Mouse (Mus musculus) heart, embryonic 16.5 days (tissue): ENCODE data around the gene Gpr68. TPM values are rescaled to one million over a fixed set of nuclear protein-coding genes. Genes with fewer than 3 reads are reported as not detected.

ENCODE experiments used
- ATAC-seq: fragments of 200-750 bp; cut with Nextera tagmentation; replicated peaks from 2 replicates; pipeline ENCODE4 v1.8.0; 2017; ENCODE audit warnings: moderate number of reproducible peaks; ENCODE audit not compliant: insufficient read depth, low FRiP score; ENCODE audit errors: extremely low read depth
- H3K27ac ChIP-seq: fragments of 300-500 bp; sonication (generic); 2 replicates; pipeline ENCODE4 v1.5.1; 2014; ENCODE audit warnings: mild to moderate bottlenecking, low read length, control low read depth, moderate library complexity
- H3K27me3 ChIP-seq: fragments of 300-500 bp; sonication (generic); 2 replicates; pipeline ENCODE4 v1.6.1; 2014; ENCODE audit warnings: low read length, mixed read lengths; ENCODE audit not compliant: control insufficient read depth, insufficient read depth
- H3K36me3 ChIP-seq: fragments of 300-500 bp; sonication (generic); 2 replicates; pipeline ENCODE4 v1.6.1; 2014; ENCODE audit not compliant: control insufficient read depth, insufficient read depth
- H3K4me1 ChIP-seq: fragments of 300-500 bp; sonication (generic); 2 replicates; pipeline ENCODE4 v1.6.1; 2014; ENCODE audit warnings: low read length, mixed read lengths; ENCODE audit not compliant: control insufficient read depth, insufficient read depth
- H3K4me2 ChIP-seq: fragments of 300-500 bp; sonication (generic); 2 replicates; pipeline ENCODE4 v1.6.1; 2014; ENCODE audit warnings: low read depth, mild to moderate bottlenecking, control low read depth, low read length
- H3K4me3 ChIP-seq: fragments of 300-500 bp; sonication (generic); 2 replicates; pipeline ENCODE4 v1.5.1; 2014; ENCODE audit warnings: mild to moderate bottlenecking, control low read depth, low read length
- H3K9ac ChIP-seq: fragments of 300-500 bp; sonication (generic); 2 replicates; pipeline ENCODE4 v1.6.1; 2014; ENCODE audit warnings: low read length, control low read depth
- H3K9me3 ChIP-seq: fragments of 300-500 bp; sonication (generic); replicated peaks from 2 replicates; pipeline ENCODE4 v1.6.1; 2016; ENCODE audit warnings: low read length; ENCODE audit not compliant: control insufficient read depth
- WGBS: fragments of 180-500 bp; shearing (Covaris S2); extraction: QIAGEN DNeasy Blood & Tissue Kit; methylation state at CpG from one replicate; pipeline ENCODE4 v1.1.7; 2014; 5-methylcytosine and 5-hydroxymethylcytosine counted together
- polyA plus RNA-seq: library from polyadenylated mRNA; unstranded; fragments of >200 nt; fragmentation: Nextera tagmentation; extraction: Ambion mirVana; gene quantifications from 2 replicates; pipeline ENCODE4 v1.2.1, GENCODE M21; 2015

The Gpr68 gene
- polyA plus RNA-seq, 1 experiment from 2014 or later = 8.7 TPM

DNA sequence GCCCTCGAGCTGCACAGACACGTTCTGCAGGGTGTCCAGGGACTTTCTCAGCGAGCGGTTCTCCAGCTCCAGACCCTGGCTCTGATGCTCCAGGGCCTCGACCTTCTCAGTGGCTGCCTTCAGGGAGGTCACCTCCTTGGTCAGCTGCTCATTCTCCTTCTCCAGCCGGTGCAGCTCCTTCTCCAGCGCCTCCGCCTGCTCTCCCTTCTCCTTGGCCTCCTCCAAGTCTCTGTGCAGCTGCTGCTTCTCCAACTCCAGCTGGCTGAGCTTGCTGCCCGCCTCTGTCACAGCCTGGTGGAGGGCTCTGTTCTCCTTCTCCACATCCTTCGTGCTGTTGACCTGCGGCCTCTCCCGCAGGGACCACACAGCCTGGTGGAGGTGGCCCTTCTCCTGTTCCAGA is 37.5 kb upstream of the Gpr68 start:
- Histone ChIP-seq H3K4me3 (no peak overlapping the region), H3K4me2 (no peak overlapping the region), H3K27ac (no peak overlapping the region), H3K9me3 (no peaks in the 10 kb centered on the region), H3K36me3 (peaks cover 7% of the 10 kb centered on the region; the same call in 1 of the 2 replicates), H3K9ac (no peak overlapping the region), H3K4me1 (no peaks in the 10 kb centered on the region), H3K27me3 (peaks cover 5% of the 10 kb centered on the region)
- 81% methylated on average over 12 of the region's 12 CpGs for WGBS
- no peak for ATAC-seq

DNA sequence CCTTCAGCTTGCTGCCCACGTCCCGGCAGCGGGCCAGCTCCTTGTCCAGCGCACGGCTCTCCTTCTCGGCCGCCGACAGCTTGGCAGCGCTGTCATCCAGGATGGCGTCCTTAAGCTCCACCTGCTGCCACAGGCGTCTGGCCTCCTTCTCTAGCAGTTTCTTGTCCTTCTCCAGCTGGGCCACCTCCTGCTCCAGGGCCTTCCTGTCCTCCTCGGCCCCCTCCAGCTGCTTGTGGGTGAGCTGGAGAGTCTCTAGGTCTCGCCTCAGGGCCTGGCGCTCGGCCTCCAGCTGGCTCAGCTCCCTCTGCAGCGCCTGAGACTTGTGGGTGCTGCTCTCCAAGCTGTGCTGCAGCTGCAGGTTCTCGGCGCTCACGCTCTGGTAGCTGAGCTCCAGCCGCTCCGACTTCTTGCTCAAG is 36.9 kb upstream of the Gpr68 start:
- peaks cover 7% of the 10 kb centered on the region; the same call in 1 of the 2 replicates for H3K36me3 ChIP-seq
- no peak overlapping the region for H3K4me3 ChIP-seq
- 82% methylated on average over 21 of the region's 21 CpGs for WGBS
- H3K9ac ChIP-seq = no peak overlapping the region
- H3K9me3 ChIP-seq = no peaks in the 10 kb centered on the region
- no peak overlapping the region for H3K27ac ChIP-seq
- H3K4me1 ChIP-seq = no peaks in the 10 kb centered on the region
- no peak for ATAC-seq
- no peak overlapping the region for H3K4me2 ChIP-seq
- peaks cover 3% of the 10 kb centered on the region for H3K27me3 ChIP-seq

DNA sequence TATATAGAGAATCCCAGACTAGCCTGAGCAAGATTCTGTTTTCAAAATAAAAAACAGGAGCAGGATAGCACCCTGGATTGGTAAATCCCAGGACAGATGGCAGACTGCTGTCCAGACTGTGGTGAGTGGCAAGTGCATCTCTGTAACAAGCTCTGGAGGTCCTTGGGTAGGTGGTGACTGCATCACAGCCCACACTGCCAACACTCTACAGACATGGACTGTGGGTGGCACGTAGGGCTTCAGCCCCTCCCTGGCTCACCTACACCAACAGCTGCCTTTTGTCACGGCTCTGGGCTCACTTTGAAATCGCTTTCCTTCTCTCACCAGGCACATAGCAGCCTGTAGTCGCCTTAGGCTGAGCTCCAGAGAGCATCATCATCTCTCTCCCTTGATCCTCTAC is 35.1 kb upstream of the Gpr68 start:
- H3K36me3 ChIP-seq = peaks cover 7% of the 10 kb centered on the region; the same call in 1 of the 2 replicates
- no peak overlapping the region for H3K9ac ChIP-seq
- H3K27ac ChIP-seq = no peak overlapping the region
- no peak overlapping the region for H3K4me3 ChIP-seq
- no peaks in the 10 kb centered on the region for H3K9me3 ChIP-seq
- H3K27me3 ChIP-seq = peaks cover 2% of the 10 kb centered on the region
- WGBS = 61% methylated on average over 4 of the region's 4 CpGs
- no peak overlapping the region for H3K4me2 ChIP-seq
- peaks cover 6% of the 10 kb centered on the region; the same call in 1 of the 2 replicates for H3K4me1 ChIP-seq
- ATAC-seq = no peak

DNA sequence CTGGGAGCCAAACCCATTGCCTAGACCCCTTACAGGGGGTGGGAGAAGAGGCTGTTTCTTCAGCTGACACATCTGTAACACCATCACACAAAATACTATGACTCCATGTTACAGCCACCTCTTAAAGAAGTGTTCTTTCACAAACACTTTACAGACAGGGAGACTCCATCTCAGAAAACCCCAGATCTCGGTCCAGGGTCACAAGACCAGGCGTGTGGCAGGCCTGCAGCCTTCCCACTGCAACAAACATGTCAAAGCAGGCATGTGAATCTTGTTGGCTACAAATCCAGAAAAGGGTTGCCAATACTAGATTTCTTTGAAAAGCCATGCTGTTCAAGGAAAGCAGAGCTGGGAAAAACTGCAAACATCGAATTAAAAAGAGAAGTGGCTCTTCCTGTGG is 33.4 kb upstream of the Gpr68 start:
- H3K27ac ChIP-seq = no peak overlapping the region
- no peaks in the 10 kb centered on the region; the same call in 1 of the 2 replicates for H3K27me3 ChIP-seq
- H3K4me3 ChIP-seq = no peak overlapping the region
- H3K36me3 ChIP-seq = no peaks in the 10 kb centered on the region
- no peaks in the 10 kb centered on the region for H3K9me3 ChIP-seq
- no peak for ATAC-seq
- no peak overlapping the region for H3K9ac ChIP-seq
- H3K4me1 ChIP-seq = peaks cover 6% of the 10 kb centered on the region
- 77% methylated on average over 3 of the region's 3 CpGs for WGBS
- no peak overlapping the region for H3K4me2 ChIP-seq

DNA sequence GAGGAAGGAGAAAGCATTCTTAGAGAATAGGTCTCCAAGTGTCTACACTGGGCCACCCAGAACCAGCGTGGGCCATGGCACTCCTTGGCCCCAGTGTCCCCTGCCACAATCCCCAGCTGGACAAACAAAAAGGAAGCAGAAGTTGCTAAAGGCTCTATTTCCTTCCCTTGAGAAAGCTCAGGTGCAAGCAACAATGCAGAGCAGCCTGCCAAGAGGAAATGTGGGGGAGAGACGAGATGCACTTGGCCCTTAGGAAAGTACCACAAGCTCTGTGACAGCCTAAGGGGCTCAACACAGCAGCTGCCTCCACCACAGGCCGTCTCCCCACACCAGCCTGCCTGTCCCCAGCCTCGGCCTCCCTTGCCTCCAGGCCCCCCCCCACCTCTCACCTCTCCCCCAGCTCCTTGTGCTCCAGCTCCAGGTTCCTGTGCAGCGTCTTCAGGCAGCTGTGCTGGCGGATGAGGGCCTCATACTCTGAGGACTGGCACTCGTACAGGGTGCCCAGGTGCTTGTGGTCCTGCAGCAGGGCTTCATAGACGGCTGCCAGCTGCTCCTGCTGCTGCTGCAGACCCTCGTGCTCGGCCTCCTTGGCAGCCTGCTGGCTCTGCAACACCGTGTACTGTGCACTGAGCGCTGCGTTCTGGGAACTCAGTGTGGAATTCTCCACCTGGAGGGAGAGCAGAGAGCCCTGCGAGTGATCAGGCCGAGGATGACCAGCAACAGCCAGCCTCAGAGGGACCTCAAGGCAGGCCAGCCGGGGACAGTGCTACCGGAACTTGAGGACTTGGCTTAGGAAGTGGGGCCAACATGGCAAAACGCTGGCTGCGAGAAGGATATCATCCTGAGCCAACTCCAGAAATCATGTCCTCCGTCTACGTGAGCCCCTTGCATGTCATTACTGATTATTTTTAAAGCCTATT is 29.7 kb upstream of the Gpr68 start:
- H3K9ac ChIP-seq = no peak overlapping the region; the same call in 1 of the 2 replicates
- ATAC-seq = peak; percentile 71
- H3K4me1 ChIP-seq = peaks cover 6% of the 10 kb centered on the region
- H3K27ac ChIP-seq = peak overlapping the region; percentile 71
- no peaks in the 10 kb centered on the region; the same call in 1 of the 2 replicates for H3K27me3 ChIP-seq
- H3K4me2 ChIP-seq = no peak overlapping the region
- 58% methylated on average over 21 of the region's 21 CpGs for WGBS
- H3K4me3 ChIP-seq = no peak overlapping the region
- H3K36me3 ChIP-seq = peaks cover 2% of the 10 kb centered on the region; the same call in 1 of the 2 replicates
- H3K9me3 ChIP-seq = no peaks in the 10 kb centered on the region

DNA sequence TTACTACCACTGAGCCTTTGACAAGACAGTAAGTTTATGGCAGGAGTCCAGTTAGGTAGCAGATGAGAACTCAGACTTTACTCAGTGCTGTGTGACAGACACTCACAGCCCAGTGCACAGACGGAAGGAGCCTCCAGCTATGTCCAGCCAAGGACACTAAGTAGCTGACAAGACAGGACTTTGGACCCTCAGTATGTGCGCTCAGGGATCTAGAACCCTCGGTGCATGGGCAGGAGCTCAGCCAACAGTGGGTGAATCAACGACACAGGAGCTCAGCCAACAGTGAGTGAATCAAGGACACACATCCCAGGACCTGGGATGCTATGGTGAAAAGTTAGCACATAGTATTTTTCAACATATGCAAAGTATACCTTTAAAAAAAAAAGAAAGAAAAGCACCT is 28.7 kb upstream of the Gpr68 start:
- Histone ChIP-seq H3K4me3 (no peak overlapping the region), H3K27me3 (no peaks in the 10 kb centered on the region), H3K4me2 (no peak overlapping the region), H3K36me3 (peaks cover 2% of the 10 kb centered on the region; the same call in 1 of the 2 replicates), H3K9ac (no peak overlapping the region), H3K27ac (peak overlapping the region; percentile 9; the same call in 1 of the 2 replicates), H3K4me1 (peaks cover 6% of the 10 kb centered on the region), H3K9me3 (no peaks in the 10 kb centered on the region)
- WGBS = 82% methylated on average over 4 of the region's 4 CpGs
- ATAC-seq = no peak

DNA sequence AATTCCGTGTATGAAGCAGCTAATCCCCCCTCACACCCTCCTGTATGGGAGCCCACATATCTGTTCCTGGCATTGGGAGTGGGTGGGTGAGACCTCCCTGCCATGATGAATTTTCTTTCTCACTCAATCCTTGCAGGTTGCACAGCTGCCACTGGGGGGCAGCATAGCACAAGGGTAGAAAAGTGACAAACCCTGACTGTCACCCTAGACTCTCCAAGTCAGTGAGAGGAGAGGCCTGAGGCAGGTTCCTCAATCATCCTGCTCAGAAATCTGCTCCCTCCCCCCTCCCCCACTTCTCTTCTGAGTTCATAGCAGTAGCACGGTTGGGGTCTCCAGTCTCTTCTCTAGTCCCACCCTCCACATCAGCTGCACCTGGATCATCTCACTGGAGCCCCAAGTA is 28.1 kb upstream of the Gpr68 start:
- Histone ChIP-seq H3K4me3 (no peak overlapping the region), H3K4me1 (peaks cover 6% of the 10 kb centered on the region), H3K27me3 (no peaks in the 10 kb centered on the region), H3K36me3 (peaks cover 2% of the 10 kb centered on the region; the same call in 1 of the 2 replicates), H3K9me3 (no peaks in the 10 kb centered on the region), H3K27ac (no peak overlapping the region), H3K4me2 (no peak overlapping the region), H3K9ac (no peak overlapping the region)
- ATAC-seq = no peak
- WGBS = 17% methylated on average over 2 of the region's 2 CpGs

DNA sequence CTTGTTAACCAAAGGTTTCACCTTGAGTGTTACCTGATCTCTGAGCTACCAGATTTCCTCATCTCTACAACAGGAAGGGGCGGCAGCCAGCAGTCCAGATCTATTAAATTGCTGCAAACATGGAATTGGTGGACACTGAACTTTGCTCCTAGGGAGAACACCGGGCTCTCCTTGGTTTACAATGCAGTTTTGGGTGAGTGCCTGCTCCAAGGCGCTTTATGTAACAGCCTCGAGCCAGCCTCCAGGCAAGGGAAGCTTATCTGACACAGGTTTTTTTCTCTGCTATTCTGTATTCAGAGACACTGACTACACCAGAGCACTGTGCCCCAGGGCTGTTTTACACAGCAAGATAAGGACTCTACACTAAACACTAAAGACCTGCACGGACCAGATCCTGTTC is 26.8 kb upstream of the Gpr68 start:
- H3K27ac ChIP-seq = no peak overlapping the region
- no peak overlapping the region for H3K9ac ChIP-seq
- no peak for ATAC-seq
- H3K9me3 ChIP-seq = no peaks in the 10 kb centered on the region
- H3K4me1 ChIP-seq = peaks cover 6% of the 10 kb centered on the region
- 52% methylated on average over 5 of the region's 5 CpGs for WGBS
- H3K27me3 ChIP-seq = no peaks in the 10 kb centered on the region
- H3K4me2 ChIP-seq = no peak overlapping the region
- no peak overlapping the region for H3K4me3 ChIP-seq
- H3K36me3 ChIP-seq = peaks cover 5% of the 10 kb centered on the region; the same call in 1 of the 2 replicates

DNA sequence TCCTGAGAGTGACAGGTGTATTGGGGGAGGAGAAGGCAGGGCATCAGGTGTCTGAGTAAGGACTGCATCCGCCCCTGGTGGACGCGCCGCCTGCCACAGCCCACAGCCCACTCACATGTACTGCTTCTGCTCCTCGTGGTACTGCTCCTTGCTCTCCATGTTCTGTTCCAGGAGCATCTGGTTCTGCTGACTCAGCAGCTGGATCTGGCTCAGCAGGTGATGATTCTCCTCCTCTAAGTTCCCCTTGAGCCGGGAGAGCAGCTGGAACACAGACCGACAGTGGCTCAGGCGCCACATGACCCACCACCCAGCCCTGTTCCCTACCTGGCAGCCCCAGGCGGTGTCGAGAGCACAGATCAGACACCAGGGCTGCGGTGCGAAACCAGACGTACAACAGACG is 23.7 kb upstream of the Gpr68 start:
- H3K9me3 ChIP-seq = no peaks in the 10 kb centered on the region
- no peaks in the 10 kb centered on the region for H3K4me1 ChIP-seq
- ATAC-seq = no peak
- H3K9ac ChIP-seq = no peak overlapping the region
- WGBS = 92% methylated on average over 14 of the region's 14 CpGs
- H3K27ac ChIP-seq = no peak overlapping the region
- peaks cover 5% of the 10 kb centered on the region; the same call in 1 of the 2 replicates for H3K36me3 ChIP-seq
- no peak overlapping the region for H3K4me2 ChIP-seq
- no peaks in the 10 kb centered on the region for H3K27me3 ChIP-seq
- no peak overlapping the region for H3K4me3 ChIP-seq
